Mouse (Mus musculus): ENCODE measurements around the gene Tubb2b.

Tubb2b gene

DNA sequence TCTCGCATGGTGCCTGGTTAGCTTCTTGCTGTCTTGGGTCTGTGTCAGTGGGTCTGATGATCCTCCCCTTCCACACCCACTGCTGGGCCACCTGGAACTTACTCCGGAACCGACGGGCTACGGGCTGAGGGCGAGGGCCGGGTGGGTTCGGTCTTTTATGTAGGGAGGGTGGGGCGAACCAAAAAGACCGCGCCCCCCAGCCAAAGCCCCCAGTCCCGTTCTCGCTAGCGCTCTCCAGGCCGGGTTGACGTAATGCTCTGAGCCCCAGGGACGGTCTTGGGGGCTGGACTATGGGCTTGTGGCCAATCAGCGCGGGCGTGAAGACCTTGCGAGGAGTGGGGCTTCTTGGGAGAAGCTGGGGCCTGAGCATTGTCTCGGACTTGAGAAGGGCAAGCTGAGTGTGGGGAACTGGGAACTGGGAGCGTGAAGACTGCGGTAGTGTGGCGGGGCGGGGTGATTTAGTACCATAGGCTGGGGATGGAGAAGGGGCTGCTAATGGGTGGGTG is at the start of gene Tubb2b:
Gene Tubb2b (minus strand): TSS at position 241 of the 506 bp plus-strand sequence.
- in situ Hi-C loops (cut with MseI, MboI), result no loop called here

DNA sequence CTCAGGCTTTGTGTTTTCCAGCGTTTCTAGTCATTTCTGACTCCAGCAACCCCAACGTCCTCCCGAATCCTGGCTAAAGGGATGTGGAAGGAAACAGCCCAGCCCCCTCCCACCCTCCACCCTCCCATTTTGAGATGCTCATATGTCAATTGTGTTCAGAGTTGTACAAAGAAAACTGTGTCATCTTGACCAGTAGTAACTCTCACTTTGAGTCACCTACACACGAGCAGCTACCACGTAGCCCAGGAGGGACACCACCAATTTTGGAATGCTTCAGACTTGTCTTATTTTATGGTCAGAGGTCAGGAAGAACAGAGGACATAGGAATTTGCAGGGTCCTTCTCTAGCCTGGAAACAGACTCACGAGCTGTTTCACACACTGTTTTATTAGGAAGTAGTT is 43.8 kb upstream of the Tubb2b start:
- in situ Hi-C loops (cut with MseI, MboI), result no loop called here

DNA sequence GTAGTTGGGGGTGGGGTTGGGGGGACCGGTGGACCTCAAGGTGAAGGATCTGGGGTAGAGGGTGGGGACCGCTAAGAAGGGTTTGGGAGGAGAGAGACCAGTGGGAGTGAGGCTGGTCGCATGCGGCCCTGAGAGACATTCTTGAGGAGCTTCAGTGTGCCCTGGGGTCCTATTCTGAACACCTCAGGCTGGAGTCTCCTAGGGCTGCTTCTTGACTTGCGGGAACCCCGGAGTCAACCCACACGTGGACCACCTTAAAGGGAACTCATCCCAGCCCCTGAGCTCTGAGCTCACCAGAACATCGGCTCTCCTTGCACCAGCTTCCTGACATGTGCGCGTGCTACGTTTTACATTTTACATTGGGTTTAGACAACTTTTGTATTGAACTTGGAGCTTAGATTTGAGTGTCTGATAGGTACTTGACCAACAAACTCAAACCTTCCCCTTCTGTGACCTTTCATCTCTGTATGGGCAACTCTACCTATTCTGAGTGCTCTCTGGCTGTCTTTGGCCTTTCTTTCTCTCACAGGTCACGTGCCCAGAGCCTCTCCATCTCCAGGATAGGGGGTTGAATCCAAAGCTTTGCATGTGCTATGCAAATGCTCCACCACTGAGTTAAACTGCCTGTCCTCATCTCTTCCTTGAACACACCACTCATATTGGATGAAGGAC is 33.2 kb upstream of the Tubb2b start:
- in situ Hi-C loops (cut with MseI, MboI), result no loop called here

DNA sequence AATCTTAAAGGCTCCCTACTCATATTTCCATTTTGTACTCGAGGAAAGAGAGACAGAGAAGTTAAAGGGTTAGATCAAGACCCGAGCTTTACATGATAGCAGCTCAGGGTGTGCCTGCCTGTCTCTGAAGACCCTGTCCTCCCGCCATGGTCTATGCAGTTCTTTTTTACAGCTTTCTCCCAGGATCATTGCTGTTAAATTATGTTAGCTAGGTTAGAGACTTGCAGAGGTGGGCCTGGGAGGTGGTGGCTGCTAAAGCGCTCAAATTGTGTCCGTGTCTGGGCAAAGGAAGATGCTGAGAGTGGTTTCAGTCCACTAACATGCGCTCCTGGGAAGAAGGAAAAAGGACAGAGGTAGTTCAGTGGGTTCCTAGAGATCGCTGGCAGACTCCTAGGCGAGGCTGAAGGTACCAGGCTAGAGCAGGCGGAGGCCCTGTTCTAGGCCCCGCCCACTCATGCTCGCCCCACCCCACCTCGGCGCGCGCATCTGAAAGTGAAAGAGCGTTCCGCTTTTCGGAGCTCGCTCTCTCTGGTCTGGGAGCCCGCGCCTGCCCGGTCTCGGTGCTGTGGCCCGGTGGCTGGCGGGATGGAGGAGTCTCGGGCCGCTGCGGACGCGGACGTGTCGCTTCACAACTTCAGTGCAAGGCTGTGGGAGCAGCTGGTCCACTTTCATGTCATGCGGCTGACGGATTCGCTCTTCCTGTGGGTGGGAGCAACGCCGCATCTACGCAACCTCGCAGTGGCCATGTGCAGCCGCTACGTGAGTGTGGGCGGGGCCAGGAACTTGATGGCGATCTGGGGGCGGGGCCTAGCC is 32.4 kb upstream of the Tubb2b start, which contains the start of gene Psmg4:
Gene Psmg4 (plus strand): TSS at position 474 of the 813 bp plus-strand sequence.
- in situ Hi-C loops (cut with MseI, MboI), result no loop called here

DNA sequence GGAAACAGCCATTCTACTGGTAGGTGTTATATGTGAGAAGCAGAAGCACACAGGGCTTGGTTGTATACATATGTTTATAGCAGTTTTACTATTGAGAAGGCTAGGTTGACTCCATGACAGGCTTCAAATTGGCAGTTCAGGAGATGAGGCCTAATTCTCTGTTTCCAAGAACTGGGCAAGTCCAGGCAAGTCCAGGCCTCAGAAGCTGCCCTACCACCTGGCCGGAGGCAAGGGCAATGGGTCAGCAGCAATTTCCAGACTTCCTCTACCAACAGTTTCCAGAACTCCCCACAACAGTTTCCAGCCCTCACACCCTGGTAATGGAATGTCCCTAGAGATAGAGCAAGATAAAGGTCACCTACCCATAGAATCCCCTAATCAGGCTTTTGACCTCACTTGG is 29.7 kb upstream of the Tubb2b start:
- in situ Hi-C loops (cut with MseI, MboI), result no loop called here

DNA sequence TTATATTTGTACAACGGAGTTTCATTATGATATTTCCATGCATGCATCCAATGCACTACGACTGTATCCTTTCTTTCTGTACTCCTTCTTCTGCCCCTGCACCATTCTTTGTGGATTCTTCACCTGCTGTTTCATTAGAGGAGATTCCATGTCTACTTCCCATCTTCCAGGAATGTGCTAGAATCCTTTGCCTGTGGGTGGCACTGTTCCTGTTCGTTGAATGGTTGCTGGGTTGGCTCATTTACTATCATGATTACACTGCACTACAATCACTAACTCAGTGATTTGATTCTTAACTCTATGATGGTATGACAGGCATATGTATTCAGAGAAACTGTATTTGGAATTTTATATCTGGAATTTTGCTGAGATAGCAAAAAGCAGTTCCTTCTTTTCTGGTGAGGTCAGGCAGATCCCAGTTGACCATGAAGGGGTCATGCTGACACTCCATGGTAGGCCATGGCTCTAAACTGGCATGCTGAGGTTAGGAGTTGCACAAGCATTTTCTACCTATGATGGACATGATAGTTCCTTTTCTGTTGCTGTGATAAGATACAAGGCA is 27.4 kb upstream of the Tubb2b start:
- in situ Hi-C loops (cut with MseI, MboI), result no loop called here

DNA sequence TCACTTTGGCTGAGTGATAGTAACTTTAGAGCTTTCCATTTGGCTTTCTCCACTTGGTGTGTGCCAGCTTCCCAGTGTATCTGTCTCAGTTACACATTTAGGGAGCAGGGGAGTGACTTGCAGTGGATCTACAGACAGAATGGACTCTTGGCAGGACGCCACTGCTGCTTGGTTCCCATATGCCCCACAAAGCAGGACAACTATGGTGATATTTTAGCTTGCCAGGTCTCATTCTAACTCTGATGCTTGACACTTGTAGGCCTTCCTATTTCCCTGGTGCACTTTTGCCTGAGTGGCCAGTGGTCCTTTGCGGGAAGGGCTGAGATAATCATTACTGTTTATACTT is 26.5 kb upstream of the Tubb2b start:
- in situ Hi-C loops (cut with MseI, MboI), result no loop called here

DNA sequence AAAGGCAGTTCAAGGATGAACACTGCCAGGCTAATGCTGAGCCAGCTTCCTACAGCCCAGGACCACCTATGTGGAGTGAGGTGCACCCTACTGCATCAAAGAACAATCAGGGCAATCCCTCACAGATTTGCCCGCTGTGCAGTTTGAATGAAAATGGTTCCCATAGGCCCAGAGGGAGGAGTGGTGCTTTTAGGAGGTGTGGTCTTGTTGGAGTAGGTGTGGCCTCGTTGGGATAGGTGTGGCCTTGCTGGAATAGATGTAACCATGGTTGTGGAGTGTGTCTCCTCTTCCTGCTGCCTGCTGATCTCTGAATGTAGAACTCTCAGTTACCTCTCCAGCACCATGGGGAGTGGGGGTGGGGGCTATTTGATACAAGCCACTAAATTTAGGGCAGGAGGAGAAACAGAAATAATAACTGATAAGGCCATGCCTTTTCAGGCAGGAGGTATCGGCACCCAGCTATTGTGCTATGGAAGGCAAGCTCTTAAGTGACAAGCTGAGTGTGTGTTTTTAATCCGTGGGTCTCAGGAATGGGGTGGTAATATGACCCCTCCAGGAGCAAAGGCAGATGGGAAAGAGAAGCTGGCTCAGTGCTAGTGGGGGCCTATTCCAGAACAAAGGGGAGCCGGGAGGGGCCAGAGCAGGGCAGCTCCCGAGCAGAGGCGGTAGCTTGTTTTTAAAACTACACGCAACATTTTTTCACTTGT is 26.0 kb upstream of the Tubb2b start:
- in situ Hi-C loops (cut with MseI, MboI), result no loop called here

DNA sequence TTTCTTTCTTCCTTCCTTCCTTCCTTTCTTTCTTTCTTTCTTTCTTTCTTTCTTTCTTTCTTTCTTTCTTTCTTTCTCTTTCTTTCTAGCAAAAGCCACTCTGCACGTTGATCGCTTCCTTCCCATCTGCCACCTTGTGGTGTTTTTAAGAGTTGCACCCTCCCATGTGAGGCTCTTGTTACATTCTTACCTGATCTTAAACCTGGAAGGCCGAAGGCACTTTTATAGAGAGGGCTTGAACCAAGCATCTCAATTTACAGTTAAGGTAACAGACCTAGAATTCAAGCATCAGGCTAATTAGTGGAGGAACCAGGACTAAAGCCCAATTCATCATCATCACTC is 24.6 kb upstream of the Tubb2b start:
- in situ Hi-C loops (cut with MseI, MboI), result loop anchor here in 1 of 2 experiments (5.0 kb wide), 1 partner anchor 108 kb away; no protein-coding TSS in a partner anchor

DNA sequence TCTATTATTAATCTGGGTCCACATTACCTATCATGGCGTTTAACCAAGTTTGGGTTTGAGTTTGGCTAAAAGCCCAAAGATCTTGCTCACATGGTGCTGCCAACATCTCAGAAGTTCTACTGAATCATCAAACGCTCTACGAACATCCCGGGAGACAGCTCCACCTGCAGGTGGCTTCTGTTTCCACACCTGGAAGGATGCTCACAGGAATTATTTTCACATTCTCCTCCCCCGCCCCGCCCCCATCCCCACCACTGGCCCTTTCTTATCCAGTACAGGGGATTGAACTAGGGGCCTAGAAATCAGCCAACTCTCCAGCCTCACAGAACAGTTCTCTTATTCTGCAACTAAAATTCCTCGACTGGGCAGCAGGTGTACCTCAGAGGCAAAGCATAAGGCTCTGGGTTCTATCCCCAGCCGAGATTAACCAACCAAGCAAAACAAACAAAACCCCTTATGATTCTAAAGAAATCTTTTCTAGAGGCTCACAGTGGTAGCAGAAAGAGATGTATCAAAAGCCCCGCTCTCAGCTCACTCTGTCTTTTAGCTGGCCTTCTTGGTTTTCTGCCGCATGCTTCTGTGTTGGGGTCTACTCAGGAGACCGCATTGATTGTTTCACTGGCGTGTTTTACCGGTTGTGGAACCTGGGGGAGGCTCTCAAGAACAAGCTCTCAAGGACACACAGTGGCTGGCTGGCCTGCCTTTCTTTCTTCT is 24.1 kb upstream of the Tubb2b start:
- in situ Hi-C loops (cut with MseI, MboI), result loop anchor here in 1 of 2 experiments (5.0 kb wide), 1 partner anchor 107 kb away; no protein-coding TSS in a partner anchor

DNA sequence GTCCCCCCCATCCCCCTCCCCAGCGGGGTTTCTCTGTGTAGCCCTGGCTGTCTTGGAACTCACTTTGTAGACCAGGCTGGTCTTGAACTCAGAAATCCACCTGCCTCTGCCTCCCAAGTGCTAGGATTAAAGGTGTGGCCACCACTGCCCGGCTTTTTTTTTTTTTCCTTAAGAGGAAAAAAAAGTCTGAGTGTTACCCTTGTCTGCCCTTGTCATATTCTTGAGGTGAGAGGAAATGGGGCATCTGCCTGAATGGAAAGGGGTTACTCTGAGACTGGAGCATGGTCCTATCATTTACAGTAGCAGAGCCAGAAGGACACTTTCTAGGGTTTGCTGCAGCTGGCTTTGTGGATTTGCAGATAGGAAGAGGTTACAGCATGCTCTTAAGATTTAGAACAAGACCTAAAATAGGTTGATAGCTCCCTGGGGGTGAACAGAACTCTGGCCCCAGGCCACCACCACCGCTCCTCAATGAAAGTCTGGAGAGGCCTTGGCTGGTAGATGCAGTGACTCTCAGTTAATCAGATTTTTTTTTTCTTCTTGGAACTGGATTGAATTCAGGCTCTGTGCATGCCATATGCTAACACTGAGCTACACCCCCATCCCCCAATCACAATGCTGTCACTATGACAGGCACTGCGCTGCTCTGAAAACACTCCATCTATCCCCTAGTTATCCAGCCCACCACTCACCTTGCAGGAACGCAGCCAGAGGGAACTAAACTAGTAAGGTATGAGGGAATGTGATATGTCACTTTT is 23.2 kb upstream of the Tubb2b start:
- in situ Hi-C loops (cut with MseI, MboI), result loop anchor here in 1 of 2 experiments (5.0 kb wide), 1 partner anchor 106 kb away; no protein-coding TSS in a partner anchor

DNA sequence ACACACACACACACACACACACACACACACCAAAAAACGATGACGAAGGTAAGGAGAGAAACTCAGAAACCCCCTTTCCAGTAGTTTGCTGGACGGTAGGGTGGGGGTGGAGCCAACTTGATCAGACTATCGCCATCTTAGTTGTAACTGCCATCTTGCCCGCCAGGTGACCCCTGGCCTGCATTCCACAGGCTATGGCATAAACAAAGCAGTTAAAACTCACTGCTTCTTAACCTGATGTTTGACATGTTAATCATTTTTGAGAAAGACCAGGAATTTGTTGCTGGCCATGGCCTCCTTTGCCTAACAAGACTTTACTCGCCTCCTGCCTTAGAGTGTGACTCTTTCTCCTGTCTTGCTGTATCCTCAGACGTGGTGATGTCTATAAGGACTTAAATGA is 22.4 kb upstream of the Tubb2b start:
- in situ Hi-C loops (cut with MseI, MboI), result loop anchor here in 1 of 2 experiments (5.0 kb wide), 1 partner anchor 105 kb away; no protein-coding TSS in a partner anchor

DNA sequence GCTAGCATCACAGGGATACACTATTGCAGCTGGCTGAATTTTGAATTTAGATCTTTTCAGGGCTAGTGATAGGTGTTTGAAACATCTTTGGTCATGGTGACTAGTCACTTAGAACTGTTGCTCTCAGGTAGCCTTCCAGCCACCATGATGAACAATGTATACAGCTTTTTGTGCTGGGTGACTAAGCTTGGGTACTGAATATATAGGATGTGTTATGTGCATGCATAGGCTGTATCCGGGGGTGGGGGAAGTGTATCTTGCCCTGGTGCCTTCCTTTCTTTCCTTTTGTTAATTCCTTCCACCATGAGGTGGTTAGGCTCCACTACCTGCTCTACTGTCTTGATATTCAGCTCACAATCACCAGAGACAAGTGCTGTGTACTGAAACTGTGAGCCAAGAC is 21.2 kb upstream of the Tubb2b start:
- in situ Hi-C loops (cut with MseI, MboI), result loop anchor here in 1 of 2 experiments (5.0 kb wide), 1 partner anchor 104 kb away; no protein-coding TSS in a partner anchor

DNA sequence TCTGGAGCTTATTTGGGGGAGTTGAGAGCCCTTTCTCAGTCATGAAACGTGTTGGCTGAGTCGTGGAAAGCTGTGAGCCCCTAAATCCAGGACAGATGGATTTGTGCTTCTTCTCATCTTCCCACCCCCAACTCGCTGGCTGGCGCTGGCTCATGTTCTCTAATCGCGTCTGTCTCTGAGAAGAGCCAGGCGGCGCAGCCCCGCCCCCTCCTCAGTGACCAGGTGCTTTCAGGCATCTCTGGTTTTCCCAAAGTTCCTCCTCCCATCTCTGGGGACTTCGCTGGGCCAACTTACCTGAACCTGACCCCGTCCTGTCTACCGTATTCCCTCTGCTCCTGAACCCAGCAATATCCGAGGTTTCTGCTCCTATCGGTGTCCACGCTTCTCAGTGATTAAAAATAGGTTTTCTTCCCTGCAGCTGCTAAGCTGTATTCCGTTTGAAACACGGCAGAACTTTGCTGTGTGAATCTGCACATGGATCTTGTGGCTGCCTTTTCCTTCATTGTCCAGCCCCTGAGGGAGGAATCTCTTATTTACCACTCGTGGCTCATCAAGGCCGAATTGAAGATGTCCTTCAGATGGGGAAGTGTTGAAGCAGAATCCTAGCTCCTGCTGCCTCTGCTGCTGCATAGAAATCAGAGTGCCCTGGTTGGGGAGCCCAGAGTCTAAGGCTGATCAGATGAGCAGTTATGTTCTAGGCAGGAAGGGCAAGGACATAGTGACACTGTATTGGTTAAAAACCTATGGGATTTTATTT is 20.2 kb upstream of the Tubb2b start:
- in situ Hi-C loops (cut with MseI, MboI), result loop anchor here in 1 of 2 experiments (5.0 kb wide), 1 partner anchor 103 kb away; no protein-coding TSS in a partner anchor

DNA sequence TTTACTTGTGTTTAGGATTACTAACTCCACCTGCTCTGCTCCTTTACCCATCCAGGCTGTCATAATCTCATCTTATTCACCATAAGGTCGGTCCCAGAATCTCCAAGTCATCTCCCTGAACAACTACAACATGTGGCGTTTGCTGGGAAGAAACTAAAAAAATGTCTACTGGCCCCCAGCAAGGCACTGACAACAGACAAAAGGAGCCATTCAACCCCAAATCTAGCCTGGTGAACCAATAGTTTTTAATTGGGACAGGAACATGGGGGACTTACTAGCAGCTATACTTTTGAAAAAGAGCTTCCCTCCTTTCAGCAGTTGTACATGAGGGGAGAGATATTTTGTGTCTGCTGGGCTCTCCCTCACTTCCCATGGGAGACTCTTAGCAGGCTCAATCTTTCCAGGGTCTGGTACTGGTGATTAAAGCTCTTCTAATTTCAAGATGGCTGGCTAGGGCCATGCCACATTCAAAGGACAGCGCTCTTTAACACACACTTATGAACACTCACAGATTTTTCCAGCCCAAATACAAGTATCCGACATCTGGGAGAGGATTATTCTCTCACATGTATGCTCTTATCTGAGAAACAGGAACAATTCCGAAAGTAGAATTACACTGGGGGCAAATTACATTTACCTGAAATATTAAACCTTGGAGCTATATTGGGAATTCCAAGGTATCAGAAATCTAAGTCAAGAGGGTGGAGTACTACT is 19.4 kb upstream of the Tubb2b start:
- in situ Hi-C loops (cut with MseI, MboI), result loop anchor here (5.0 kb wide), 1 partner anchor 102 kb away; no protein-coding TSS in a partner anchor

DNA sequence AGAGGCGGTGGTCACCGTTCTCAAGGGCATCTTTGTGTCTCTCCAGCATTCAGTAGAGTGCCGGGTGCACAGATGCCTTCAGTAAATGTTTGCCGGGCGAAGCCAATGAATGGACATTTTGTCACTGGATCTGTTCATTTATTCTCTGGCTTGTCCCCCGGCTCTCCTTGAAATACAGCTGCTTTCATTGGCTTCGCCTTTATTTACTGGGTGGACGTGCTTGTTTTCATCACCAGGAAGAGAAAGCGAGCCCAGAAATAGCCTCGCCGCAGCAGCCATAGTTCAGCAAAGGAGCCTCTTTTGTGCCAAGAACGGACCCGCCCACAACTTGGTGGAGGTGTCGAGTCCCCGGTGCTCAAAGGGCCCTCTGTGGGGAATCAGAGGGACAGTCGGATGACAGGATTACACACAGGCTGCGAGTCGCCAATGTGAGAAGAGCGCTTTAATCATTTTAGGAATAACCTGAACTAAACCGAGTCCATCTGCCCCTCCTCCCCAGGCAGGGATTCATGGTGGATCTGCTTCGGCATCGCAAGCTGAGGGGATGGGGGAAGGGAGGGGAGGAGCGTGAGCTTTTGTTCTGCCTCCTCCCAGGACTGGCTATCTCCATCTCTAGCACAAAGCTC is 18.6 kb upstream of the Tubb2b start:
- in situ Hi-C loops (cut with MseI, MboI), result loop anchor here in 1 of 2 experiments (5.0 kb wide), 1 partner anchor 102 kb away; no protein-coding TSS in a partner anchor

DNA sequence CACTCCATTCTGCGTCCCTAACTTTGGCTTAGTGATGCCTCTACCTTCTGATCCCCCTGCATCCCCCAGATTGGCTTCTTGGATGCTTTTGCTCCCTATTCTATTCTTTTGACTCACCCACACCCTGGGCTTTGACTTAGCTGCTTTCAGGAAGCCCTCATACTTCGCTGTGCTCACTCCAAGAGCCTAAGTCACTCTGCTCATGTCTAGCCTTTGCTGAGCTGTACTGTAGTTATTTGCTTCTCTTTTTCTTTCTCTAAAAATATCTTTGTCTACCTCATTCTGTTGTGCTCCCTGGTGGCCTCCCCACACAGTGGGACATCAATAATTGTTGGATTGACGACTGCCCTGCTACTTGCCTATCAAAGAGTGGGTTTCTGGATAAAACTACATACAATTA is 17.9 kb upstream of the Tubb2b start:
- in situ Hi-C loops (cut with MseI, MboI), result loop anchor here in 1 of 2 experiments (5.0 kb wide), 1 partner anchor 101 kb away; no protein-coding TSS in a partner anchor

DNA sequence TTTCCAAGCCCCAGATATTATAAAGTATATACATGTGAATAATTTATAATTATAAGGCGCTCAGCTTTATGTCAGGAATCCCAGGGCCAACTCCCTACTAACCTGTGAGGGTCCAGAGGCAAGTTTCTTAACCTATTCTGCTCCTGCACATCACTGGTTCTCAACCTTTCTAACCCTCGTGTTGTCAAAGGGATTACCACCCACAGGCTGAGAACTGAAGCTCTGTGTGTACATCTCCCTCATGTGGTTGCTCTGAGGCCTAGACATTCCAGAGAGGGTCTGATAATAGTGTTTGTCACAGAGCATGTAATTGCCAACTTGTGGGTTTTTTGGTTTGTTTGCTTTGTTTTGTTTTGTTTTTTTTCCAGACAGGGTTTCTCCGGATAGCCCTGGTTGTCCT is 16.6 kb upstream of the Tubb2b start:
- in situ Hi-C loops (cut with MseI, MboI), result loop anchor here in 1 of 2 experiments (5.0 kb wide), 1 partner anchor 100 kb away; no protein-coding TSS in a partner anchor
